Mouse (Mus musculus): Measurements from ENCODE around the gene Slc5a4b.

- TF ChIP-seq CTCF (IDR thresholded peaks at IDR 0.05; ENCODE audit: control insufficient read depth, insufficient read depth, insufficient read length): no peak
- TF ChIP-seq MYOD1 (IDR thresholded peaks at IDR 0.05; ENCODE audit: control insufficient read depth, insufficient read length, low read depth): no peak
- TF ChIP-seq USF1 (IDR thresholded peaks at IDR 0.05; ENCODE audit: low read depth): no peak
- TF ChIP-seq MYOG (IDR thresholded peaks at IDR 0.05; ENCODE audit: control insufficient read depth, extremely low read depth, insufficient read length): no peak
- TF ChIP-seq MAX (IDR thresholded peaks at IDR 0.05): no peak
- no peak for TF ChIP-seq CEBPB (IDR thresholded peaks at IDR 0.05; ENCODE audit: low read depth)
- no peak for TF ChIP-seq FOSL1 (IDR thresholded peaks at IDR 0.05; ENCODE audit: insufficient read depth, low read length, poor library complexity, severe bottlenecking)
Measured at GRCm38 (mm10) chr10:76051860-76052259, 58.9 kb downstream of the Slc5a4b start.

Data from C2C12 (cell line).